In the genomic region with DNA sequence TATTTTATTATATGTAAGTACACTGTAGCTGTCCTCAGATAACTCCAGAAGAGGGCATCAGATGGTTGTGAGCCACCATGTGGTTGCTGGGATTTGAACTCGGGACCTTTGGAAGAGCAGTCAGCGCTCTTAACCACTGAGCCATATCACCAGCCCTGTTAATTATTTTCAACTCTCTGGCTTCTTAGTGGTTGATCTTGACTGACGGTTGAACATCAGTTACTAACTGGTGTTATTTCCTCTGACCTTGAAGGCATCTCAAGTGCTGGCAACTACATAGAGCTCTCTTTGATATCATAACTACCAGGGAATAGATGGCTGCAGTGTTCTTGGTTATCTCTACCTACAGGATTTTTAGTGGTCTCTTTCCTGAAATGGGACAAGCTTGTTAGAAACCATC, we compare ENCODE assay signal across 22 mouse cellular contexts.
"Had no signal": no experiment of that assay in that cellular context is flagged by ENCODE, and none has a peak within 500 bp of the region (broad histone marks: within the 10 kb centered on the region; RNA-seq: fewer than 3 reads in every experiment).

No protein-coding gene starts in this region.

- H3K4me2 ChIP-seq: lung, embryonic 15.5 days; midbrain, embryonic 12.5 days; neural tube, embryonic 13.5 days; neural tube, embryonic 15.5 days had no signal

- H3K9me3 ChIP-seq: lung, embryonic 15.5 days; megakaryocyte, embryonic 14.5 days; midbrain, embryonic 12.5 days; neural tube, embryonic 13.5 days; neural tube, embryonic 15.5 days had no signal

- ATAC-seq: lung, postnatal 0 days; midbrain, embryonic 16.5 days had no signal

- DNase-seq: lung, adult 2 months; lung, postnatal 14 days; lung, postnatal 36 days; midbrain, embryonic 14.5 days; retina, postnatal 1 day; right cerebral cortex, adult 18-20 months; right cerebral cortex, postnatal 25 days; right cerebral cortex, postnatal 4 days; spleen, adult 18-20 months; thymus, adult 18-20 months; thymus, postnatal 14 days; thymus, postnatal 36 days had no signal

- H3K36me3 ChIP-seq: lung, embryonic 15.5 days; midbrain, embryonic 12.5 days; neural tube, embryonic 13.5 days; neural tube, embryonic 15.5 days had no signal

- H3K4me3 ChIP-seq: lung, embryonic 15.5 days; megakaryocyte, embryonic 14.5 days; midbrain, embryonic 10.5 days; midbrain, embryonic 12.5 days; myocyte; neural tube, embryonic 13.5 days; neural tube, embryonic 15.5 days had no signal

- H3K4me1 ChIP-seq: midbrain, embryonic 10.5 days; midbrain, embryonic 12.5 days had no signal

- H3K27me3 ChIP-seq: lung, embryonic 15.5 days; megakaryocyte, embryonic 14.5 days; midbrain, embryonic 12.5 days; neural tube, embryonic 13.5 days; neural tube, embryonic 15.5 days had no signal

- H3K9ac ChIP-seq: lung, embryonic 15.5 days; midbrain, embryonic 12.5 days; neural tube, embryonic 13.5 days; neural tube, embryonic 15.5 days had no signal

- H3K27ac ChIP-seq: lung, embryonic 15.5 days; macrophage; midbrain, embryonic 10.5 days; midbrain, embryonic 12.5 days; neural tube, embryonic 13.5 days; neural tube, embryonic 15.5 days had no signal
